Mouse (Mus musculus) heart, embryonic 11.5 days (tissue): ENCODE results near the gene Fbxo8. TPM values are rescaled to one million over a fixed set of nuclear protein-coding genes. Genes with fewer than 3 reads are reported as not detected.

Experiments used
- ATAC-seq: fragments of 200-750 bp; cut with Nextera tagmentation; replicated peaks from 2 replicates; pipeline ENCODE4 v1.8.0; 2017; ENCODE audit warnings: moderate library complexity; ENCODE audit not compliant: insufficient number of reproducible peaks, low FRiP score, low TSS enrichment
- H3K27ac ChIP-seq: fragments of 300-500 bp; sonication (generic); 2 replicates; pipeline ENCODE4 v1.5.1; 2014; ENCODE audit warnings: mild to moderate bottlenecking, low read depth, low read length
- H3K27me3 ChIP-seq: fragments of 300-500 bp; sonication (generic); 2 replicates; pipeline ENCODE4 v1.6.1; 2014; ENCODE audit warnings: mild to moderate bottlenecking, low read length, mixed read lengths; ENCODE audit not compliant: control insufficient read depth, insufficient read depth
- H3K36me3 ChIP-seq: fragments of 300-500 bp; sonication (generic); 2 replicates; pipeline ENCODE4 v1.6.1; 2014; ENCODE audit warnings: mild to moderate bottlenecking, low read length, moderate library complexity, mixed read lengths; ENCODE audit not compliant: control insufficient read depth, insufficient read depth
- H3K4me1 ChIP-seq: fragments of 300-500 bp; sonication (generic); 2 replicates; pipeline ENCODE4 v1.6.1; 2014; ENCODE audit warnings: low read length; ENCODE audit not compliant: control insufficient read depth, insufficient read depth
- H3K4me2 ChIP-seq: fragments of 300-500 bp; sonication (generic); 2 replicates; pipeline ENCODE4 v1.6.1; 2014; ENCODE audit warnings: mild to moderate bottlenecking, moderate library complexity
- H3K4me3 ChIP-seq: fragments of 300-500 bp; sonication (generic); 2 replicates; pipeline ENCODE4 v1.5.1; 2014; ENCODE audit warnings: low read depth, low read length
- H3K9ac ChIP-seq: fragments of 300-500 bp; sonication (generic); 2 replicates; pipeline ENCODE4 v1.6.1; 2014; ENCODE audit warnings: mild to moderate bottlenecking, low read depth, low read length, moderate library complexity
- H3K9me3 ChIP-seq: fragments of 300-500 bp; sonication (generic); replicated peaks from 2 replicates; pipeline ENCODE4 v1.6.1; 2016; ENCODE audit warnings: low read length; ENCODE audit not compliant: control insufficient read depth
- WGBS: fragments of 180-500 bp; shearing (Covaris S2); extraction: QIAGEN DNeasy Blood & Tissue Kit; methylation state at CpG from one replicate; pipeline ENCODE4 v1.1.7; 2014; ENCODE audit not compliant: insufficient replicate concordance; 5-methylcytosine and 5-hydroxymethylcytosine counted together
- polyA plus RNA-seq: library from polyadenylated mRNA; unstranded; fragments of >200 nt; fragmentation: Nextera tagmentation; extraction: Ambion mirVana; gene quantifications from 2 replicates; pipeline ENCODE4 v1.2.1, GENCODE M21; 2014

Fbxo8 gene
- polyA plus RNA-seq, 1 experiment from 2014 or later: 45.0 TPM

- no peak overlapping the region for H3K9ac ChIP-seq
- H3K27ac ChIP-seq: no peak overlapping the region
- H3K9me3 ChIP-seq: no peaks in the 10 kb centered on the region
- H3K27me3 ChIP-seq: no peaks in the 10 kb centered on the region
- no peak overlapping the region for H3K4me3 ChIP-seq
- ATAC-seq: no peak
- no peak overlapping the region for H3K4me2 ChIP-seq
- H3K36me3 ChIP-seq: no peaks in the 10 kb centered on the region
- H3K4me1 ChIP-seq: no peaks in the 10 kb centered on the region
Measured at GRCm38 (mm10) chr8:56582841-56583240, 32.0 kb downstream of the Fbxo8 start.

DNA sequence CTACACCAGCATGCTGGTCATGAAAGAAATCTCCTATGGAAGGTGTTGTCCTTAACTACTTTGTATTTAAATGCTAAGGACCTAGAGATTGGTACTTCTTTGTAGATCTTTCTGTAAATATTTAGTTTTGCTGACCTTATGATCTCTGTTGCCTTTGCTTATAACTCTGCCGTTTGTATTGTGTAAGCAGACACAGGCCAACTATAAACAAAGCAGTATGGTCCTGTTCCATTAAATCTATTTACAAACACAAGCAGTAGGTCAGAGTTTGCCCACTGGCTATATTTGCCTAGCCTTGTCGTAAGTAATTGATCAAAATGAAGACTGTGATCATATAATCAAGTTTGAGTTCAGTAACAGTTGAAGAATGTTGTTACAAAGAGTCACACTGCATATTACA, 38.1 kb downstream of the Fbxo8 start:
- 84% methylated on average over 2 of the region's 2 CpGs for WGBS
- no peaks in the 10 kb centered on the region for H3K4me1 ChIP-seq
- H3K27me3 ChIP-seq: no peaks in the 10 kb centered on the region
- no peak for ATAC-seq
- no peak overlapping the region for H3K4me3 ChIP-seq
- H3K36me3 ChIP-seq: no peaks in the 10 kb centered on the region
- no peak overlapping the region for H3K27ac ChIP-seq
- no peak overlapping the region for H3K4me2 ChIP-seq
- H3K9me3 ChIP-seq: no peaks in the 10 kb centered on the region
- H3K9ac ChIP-seq: no peak overlapping the region

- 96% methylated on average over 1 of the region's 1 CpGs for WGBS
- Histone ChIP-seq H3K27ac (no peak overlapping the region), H3K4me1 (no peaks in the 10 kb centered on the region), H3K9me3 (no peaks in the 10 kb centered on the region), H3K4me3 (no peak overlapping the region), H3K9ac (no peak overlapping the region), H3K4me2 (no peak overlapping the region), H3K36me3 (no peaks in the 10 kb centered on the region), H3K27me3 (no peaks in the 10 kb centered on the region)
- no peak for ATAC-seq
Measured at GRCm38 (mm10) chr8:56591084-56591483, 40.2 kb downstream of the Fbxo8 start.

DNA sequence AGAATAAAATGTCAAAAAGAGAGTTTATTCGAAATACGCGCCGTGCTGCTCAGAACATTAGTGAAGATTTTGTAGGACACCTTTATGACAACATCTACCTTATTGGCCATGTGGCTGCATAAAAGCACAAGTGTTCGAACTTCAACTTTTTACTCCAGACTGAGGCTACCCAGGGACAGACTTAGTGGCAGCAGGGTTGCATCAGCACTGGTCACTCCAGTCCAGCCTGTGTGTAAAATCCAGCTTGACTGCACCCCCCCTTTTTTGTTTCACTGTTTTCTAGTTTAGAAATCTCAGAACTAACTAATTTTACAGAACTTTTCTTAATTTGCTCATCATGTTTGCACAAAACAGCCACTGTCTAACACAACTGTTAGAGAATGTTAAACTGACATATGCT, 40.6 kb downstream of the Fbxo8 start:
- Histone ChIP-seq H3K27ac (no peak overlapping the region), H3K4me1 (no peaks in the 10 kb centered on the region), H3K9me3 (no peaks in the 10 kb centered on the region), H3K4me2 (no peak overlapping the region), H3K9ac (no peak overlapping the region), H3K36me3 (no peaks in the 10 kb centered on the region), H3K4me3 (no peak overlapping the region), H3K27me3 (no peaks in the 10 kb centered on the region)
- ATAC-seq: no peak
- 96% methylated on average over 5 of the region's 5 CpGs for WGBS

DNA sequence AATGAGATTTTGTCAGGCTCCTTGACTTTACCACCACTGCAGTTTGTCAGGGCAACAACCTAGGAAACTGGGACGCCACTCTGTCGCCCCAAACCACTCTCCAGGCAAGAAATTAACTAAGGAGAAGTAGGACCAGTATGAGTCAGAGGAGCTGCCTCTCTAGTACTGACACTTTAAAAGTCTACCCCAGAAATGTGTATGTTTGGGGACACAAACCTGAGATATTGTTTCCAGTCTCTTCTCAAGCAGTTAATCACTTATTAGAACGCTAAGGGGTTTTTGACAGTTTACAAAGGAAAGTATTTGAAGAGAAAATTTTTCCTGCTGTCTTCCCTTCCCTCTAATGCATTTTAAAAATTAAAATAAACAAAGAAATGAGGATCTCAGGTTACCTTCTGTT, 55.6 kb downstream of the Fbxo8 start:
- ATAC-seq: no peak
- no peak overlapping the region for H3K9ac ChIP-seq

DNA sequence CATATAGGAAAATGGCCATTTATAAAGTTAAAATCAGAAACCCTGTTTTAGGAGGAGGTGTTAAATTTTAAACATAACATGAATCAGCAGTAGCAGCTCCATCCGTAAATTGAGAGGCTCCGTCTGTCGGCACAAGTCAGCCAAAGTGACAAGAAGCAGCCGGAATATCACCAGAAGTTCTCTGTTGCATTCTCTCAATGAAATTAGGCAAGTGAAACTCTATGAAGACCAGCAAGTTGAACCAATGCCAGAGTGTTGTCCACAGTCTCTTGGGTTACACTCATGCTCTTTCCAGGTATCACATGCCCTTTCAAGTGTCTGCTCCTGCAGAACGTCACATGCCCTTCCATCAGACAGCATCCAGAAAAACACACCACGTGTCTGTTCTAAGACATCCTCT, 60.8 kb downstream of the Fbxo8 start:
- ATAC-seq: no peak
- 47% methylated on average over 6 of the region's 6 CpGs for WGBS
- Histone ChIP-seq H3K4me3 (no peak overlapping the region), H3K9me3 (no peaks in the 10 kb centered on the region), H3K9ac (no peak overlapping the region), H3K4me1 (no peaks in the 10 kb centered on the region), H3K4me2 (no peak overlapping the region), H3K27ac (no peak overlapping the region), H3K36me3 (no peaks in the 10 kb centered on the region), H3K27me3 (no peaks in the 10 kb centered on the region)

More for the DNA sequence above, 55.6 kb downstream of the Fbxo8 start:
- no peaks in the 10 kb centered on the region for H3K4me1 ChIP-seq
- no peaks in the 10 kb centered on the region for H3K36me3 ChIP-seq
- no peak overlapping the region for H3K27ac ChIP-seq
- H3K9me3 ChIP-seq: no peaks in the 10 kb centered on the region
- no peaks in the 10 kb centered on the region for H3K27me3 ChIP-seq
- WGBS: 39% methylated on average over 3 of the region's 3 CpGs
- H3K4me3 ChIP-seq: no peak overlapping the region
- no peak overlapping the region for H3K4me2 ChIP-seq

GRCm38 (mm10) chr8:56614235-56614634, 63.3 kb downstream of the Fbxo8 start:
- Histone ChIP-seq H3K9me3 (no peaks in the 10 kb centered on the region), H3K9ac (no peak overlapping the region), H3K27ac (no peak overlapping the region), H3K4me3 (no peak overlapping the region), H3K4me2 (no peak overlapping the region), H3K4me1 (peaks cover 6% of the 10 kb centered on the region; the same call in 1 of the 2 replicates), H3K36me3 (no peaks in the 10 kb centered on the region), H3K27me3 (no peaks in the 10 kb centered on the region)
- ATAC-seq: no peak
- 85% methylated on average over 1 of the region's 1 CpGs for WGBS

DNA sequence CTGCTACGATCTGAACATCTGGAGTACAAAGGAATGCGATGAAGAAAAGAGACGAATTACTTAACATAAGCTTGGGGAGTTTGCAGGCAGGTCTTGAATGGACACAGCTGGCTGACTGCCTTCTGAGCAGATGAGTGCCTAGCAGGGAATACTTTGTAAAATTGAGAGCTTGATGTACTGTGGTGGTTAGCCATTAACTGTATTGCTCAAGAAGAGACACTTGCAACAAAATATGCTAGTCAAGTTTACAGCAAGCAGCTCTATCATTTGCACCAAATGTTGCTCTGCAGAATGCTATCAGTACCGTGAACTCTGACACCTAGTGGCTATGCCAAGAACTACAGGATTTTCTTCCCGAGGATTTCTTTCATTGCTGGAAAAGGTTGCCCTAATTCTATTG, 64.1 kb downstream of the Fbxo8 start:
- no peak for ATAC-seq
- H3K4me3 ChIP-seq: no peak overlapping the region
- H3K9me3 ChIP-seq: no peaks in the 10 kb centered on the region
- peaks cover 14% of the 10 kb centered on the region for H3K4me1 ChIP-seq
- WGBS: 17% methylated on average over 5 of the region's 5 CpGs
- no peaks in the 10 kb centered on the region for H3K36me3 ChIP-seq
- H3K9ac ChIP-seq: no peak overlapping the region
- no peak overlapping the region for H3K27ac ChIP-seq
- H3K4me2 ChIP-seq: no peak overlapping the region
- H3K27me3 ChIP-seq: no peaks in the 10 kb centered on the region

DNA sequence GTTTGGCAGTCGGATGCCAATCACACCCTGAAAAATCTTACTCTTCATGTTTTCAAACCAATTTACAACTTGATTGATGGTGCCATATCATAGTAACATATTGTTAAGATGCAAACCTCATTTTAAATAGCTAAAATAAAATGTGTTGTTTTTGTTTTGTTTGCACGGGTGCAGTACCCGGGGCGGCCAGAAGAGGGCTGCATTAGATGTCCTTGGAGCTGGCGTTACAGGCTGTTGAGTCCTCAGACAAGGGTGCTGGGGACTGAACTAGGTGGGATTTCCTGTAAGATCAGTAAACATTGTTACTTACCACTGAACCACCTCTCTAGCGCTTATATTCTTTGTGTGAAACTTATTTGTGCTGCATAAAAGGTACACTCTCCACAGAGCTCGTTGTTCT, 65.4 kb downstream of the Fbxo8 start:
- Histone ChIP-seq H3K4me3 (no peak overlapping the region), H3K36me3 (no peaks in the 10 kb centered on the region), H3K9me3 (no peaks in the 10 kb centered on the region), H3K27ac (no peak overlapping the region), H3K27me3 (no peaks in the 10 kb centered on the region), H3K4me1 (peaks cover 24% of the 10 kb centered on the region), H3K9ac (no peak overlapping the region), H3K4me2 (no peak overlapping the region)
- WGBS: 37% methylated on average over 7 of the region's 7 CpGs
- ATAC-seq: no peak
